Mouse (Mus musculus): Measurements from ENCODE around the gene Msh5. TPM values are rescaled to one million over a fixed set of nuclear protein-coding genes. Genes with fewer than 3 reads are reported as not detected.
A peak's percentile ranks its signal among the peaks of the same experiment; 100 is the strongest.
"Not testable (repeated sequence)": the region's sequence is repeated elsewhere in the genome, so short reads cannot be mapped to it uniquely, and the experiment has no call there.

Msh5 gene
- total RNA-seq, 1 experiment from 2014 or later, result 3.6 TPM

DNA sequence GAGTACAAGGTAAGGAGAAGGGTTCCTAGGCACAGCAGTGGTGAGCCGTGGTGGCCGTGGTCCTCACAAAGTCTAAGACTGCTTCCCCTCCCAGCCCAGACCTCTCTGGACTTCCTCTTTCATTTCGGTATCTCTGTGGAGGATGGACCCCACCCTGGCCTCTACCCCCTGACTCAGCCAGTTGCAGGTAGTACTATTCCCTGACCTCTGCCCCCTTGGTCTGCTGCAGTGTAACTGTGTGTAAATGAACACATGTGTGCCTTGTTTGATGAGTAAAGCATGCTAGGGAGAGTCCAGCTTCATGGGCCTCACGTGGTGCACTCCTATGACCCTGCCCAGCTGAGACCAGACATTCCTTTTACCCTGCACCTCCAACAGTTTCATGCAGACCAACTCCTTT is 22.8 kb downstream of the Msh5 start:
- no peak for DNase-seq

DNA sequence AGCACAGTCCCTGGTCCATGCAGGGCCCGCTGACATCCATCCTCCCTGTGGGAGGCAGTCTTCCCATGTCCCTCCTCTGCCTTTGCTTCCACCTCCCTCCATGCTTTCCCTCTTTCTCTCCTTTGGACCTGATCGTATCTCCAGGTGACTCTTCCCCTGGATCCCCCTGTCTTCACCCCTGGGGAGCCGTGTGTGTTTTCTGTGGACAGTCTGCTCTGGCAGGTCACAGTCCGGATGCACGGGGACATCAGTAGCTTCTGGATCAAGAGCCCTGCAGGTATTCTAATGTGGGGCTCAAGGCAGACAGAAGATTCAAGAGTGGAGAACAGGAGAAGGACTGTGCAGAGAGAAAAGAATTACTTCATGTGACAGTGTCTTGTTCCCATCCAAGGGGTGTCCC is 23.3 kb downstream of the Msh5 start:
- DNase-seq, result no peak

DNA sequence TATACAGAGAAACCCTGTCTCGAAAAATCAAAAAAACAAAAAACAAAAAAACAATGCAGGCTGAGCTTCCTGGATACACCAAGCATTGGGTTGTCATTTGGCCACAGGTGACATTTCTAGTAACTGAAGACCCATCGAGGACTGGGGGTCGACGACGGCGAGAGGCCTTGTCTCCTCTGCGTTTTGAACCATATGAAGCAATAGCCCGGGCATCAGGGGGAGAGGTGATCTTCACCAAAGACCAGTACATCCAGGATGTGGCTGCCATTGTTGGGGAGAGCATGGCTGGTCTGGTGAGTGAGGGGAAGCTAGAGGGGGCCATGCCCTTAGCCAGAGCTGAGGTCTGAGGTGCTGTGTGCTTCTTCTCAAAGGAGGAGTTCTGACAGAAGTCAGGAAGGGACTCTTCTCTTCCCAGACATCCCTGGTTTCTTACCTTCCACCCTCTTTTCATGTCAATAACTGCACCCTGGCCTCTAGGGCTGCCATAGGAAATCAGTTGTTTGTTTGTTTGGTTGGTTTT is 23.9 kb downstream of the Msh5 start:
- DNase-seq, result no peak

DNA sequence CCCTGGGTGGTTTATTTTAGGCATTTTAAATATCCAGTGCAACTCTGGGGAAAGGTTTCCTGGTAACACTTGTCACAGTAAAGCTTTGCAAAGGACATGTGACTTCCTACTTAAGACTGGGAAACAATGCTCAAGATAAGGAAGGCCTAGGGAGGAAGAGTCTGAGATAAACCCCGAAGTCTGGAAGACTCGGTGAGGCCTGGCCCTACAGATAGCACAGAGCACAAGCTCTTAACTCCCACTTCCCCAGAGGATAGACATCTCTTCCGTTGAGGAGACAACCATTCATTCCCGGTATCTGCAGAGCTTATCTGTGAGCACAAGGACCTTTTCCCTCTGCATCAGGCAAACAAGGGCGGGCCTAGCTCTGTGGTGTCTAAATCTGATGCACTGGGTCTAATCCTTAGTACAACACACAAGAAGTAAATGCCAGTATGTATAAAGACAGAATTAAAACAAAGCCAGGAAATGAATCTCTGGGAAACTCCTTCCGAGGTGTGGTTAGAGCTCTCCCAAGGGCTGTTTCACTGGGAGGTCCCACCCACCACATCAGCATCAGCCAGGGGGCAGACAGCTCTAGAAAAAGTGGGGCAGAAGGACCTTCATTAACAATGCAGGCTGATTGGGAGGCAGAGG is 24.6 kb downstream of the Msh5 start:
- DNase-seq, result peak; percentile 3

DNA sequence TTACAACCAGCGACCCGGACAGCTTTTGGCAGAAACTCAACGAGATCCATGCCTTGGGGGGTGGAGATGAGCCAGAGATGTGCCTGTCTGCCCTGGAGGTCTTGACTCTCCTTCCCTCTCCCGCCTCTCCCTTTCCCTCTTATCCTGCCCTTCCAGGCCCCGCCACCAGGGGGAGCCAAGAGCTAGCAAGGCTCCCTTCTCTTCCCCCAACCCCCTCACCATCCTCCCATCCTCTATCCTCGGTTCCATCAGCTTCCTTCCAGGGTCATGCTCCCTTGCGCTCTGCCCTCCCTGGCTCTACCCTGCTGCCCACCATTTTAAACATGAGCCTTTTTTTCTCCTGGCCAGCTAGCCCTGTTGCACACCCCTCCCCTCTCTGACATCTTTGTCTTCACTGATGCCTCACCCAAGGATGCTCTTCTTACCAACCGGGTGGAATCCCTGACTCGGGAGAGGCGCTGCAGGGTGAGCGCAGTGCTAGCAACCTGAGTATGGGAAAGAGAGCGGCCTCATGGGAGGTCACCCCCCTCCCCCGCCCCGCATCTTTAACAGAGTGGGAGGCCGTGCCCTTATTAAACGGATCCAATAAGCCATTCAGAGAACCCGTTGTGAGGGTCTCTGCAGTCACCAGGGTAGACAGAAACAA is 25.3 kb downstream of the Msh5 start:
- DNase-seq, result peak; percentile 95

DNA sequence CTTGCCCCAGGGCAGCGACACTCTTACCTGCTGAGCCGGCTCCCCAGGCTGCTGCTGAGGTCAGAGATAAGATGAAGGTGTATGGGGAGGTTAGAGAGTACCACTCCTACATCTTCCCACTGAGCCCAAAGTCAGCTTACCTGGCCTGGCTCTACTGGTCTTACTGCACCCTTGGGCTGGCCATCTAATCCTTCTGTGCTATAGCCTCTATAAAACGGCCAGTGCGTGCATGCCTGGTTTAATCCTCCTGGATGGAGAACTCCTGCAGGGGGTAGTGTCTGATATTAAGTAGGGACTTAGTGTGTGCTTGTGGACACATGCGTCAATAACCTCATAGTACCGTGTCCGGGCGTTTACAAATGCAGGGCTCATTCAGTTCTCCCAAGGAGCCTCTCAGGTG is 26.0 kb downstream of the Msh5 start:
- no peak for DNase-seq

DNA sequence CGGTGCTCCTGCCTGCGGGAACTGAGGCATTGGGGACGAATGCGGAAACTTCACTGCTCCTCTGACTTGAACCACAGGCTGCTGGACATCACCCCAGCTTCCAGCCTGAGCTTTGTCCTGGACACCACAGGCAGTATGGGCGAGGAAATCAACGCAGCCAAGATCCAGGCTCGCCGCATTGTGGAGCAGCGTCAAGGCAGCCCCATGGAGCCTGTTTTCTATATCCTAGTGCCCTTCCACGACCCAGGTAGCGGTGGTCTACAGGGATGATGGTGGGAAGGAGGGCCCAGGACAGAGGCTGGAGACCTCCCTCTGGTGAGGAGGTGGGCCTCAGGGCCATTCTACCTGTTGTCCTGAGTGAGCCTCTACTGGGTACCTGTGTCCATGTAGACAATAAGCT is 26.7 kb downstream of the Msh5 start:
- no peak for DNase-seq

DNA sequence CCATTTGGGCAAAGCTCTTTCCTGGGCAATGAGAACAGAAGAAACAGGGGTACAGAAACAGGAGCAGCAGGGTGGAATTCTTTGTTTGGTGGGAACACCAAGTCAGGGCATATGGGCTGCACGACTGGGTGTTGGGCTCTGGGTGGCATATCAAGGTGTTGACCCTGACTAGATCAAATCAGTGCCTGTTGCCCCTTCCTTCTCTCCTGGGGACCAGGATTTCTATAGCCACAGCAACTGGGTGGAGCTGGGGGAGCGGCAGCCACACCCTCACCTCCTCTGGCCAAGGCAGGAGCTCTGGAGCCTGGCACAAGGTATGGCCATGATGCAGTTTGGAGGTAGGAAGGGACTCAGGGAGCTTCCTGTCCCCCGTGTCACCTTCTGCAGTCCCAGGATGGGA is 28.4 kb downstream of the Msh5 start:
- DNase-seq, result no peak

DNA sequence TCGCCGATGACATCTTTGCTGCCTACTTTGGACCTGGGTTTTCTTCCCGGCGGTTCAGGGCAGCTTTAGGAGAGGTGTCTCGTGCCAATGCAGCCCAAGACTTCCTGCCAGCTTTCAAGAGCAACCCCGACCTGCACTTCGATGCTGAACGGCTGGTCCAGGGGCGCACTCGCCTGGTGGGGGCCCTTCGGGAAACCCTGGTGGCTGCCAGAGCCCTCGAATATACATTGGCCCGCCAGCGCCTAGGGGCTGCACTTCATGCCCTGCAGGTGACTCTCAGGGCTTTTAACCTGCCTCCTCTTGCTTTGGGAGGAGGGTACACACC is 28.9 kb downstream of the Msh5 start:
- no peak for DNase-seq

DNA sequence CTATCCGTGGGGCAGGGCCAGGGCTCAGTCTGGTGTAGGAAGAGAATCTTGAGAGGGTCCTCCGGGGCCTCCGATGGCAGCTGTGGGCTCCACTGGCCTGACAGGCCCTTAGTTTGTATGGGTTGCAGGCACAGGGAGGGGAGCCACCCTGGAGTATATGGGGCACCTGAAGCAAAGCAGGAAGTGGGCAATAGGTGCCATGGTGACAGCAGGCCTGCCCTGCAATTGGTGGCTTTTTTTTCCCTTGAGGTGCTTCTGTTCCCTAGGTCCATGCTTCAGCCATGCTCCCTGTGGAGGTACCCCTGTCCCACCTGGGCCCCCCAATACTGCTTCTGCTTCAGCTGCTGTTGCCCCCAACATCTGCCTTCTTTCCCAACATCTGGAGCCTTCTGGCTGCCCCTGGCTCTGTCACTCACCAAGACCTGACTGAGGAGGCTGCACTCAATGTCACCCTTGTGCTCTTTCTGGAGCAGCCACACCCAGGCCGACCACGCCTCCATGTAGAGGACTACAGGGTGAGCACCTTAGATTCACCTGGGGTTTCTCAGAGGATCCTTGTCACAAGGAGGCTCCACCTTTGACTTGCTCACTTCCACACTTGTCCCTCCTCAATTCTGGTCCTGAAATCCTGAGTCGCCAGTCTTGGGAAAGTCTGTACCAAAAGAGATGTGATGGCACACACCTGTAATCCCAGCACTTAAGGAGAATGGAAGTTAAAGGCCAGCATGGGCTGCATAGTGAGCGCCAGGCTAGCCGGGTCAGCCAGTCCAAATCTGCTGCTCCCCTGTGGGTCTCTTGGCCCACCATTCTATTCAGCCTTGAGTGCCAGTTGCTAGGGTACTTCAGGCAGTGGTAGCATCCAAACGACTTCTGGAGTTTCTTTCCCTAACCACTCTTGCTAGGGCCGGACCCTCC is 29.5 kb downstream of the Msh5 start:
- no peak for DNase-seq

DNA sequence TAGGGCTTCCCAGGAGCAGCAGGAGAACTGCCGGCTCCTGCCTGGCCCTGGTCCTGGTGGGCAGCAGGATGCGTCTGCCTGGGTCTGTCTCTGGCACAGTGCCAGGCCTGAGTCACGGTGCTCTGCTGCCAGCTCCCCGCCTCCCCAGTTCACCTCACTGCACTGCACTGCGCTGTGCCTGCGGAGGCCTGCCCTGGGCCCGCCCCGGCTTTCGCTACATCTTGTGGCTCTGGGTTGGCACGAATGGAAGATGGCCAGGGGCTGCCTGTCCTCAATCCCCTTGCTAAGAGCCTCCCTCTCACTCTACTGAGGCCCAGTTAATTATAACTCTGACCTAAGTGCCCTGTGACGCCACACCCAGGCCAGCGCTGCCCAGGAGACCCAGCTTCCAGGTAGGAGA is 30.2 kb downstream of the Msh5 start, which contains the start of gene Vwa7:
Vwa7 (plus strand) TSS at position 204 of the 400 bp plus-strand sequence.
- peak; percentile 80 for DNase-seq

DNA sequence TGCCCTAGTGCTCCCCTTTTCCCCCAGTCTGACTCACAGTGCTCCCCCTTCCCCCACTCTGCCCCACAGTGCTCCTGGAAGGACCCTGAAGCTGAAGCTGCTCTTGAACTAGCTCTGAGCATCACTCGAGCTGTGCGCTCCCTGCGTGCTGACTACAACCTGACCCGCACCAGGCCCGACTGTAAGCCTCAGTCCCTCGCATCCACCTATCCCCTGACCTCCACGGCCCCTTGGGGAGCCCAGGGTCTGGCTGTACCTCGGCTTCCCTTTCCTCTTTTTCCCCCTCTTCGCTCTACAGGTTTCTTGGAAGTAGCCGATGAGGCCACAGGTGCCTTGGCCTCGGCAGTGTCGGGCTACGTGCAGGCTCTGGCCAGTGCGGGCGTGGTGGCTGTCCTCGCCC is 31.2 kb downstream of the Msh5 start:
- no peak for DNase-seq

DNA sequence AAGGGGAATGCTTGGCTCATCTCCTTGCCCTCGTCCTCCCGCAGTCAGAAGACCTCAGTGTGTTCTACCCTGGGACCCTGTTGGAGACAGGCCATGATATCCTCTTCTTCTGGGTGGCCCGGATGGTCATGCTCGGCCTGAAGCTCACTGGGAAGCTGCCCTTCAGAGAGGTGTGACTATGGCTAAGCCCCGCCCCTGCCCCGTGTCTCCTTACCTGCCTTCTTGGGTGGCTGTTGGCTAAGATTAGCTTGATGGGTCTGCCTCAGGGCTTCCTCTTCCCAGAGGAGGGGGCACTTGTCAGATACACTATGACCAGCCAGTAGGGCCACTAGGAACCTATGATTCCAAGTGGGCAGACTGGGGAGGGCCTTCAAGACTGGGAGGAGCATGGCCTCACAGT is 33.3 kb downstream of the Msh5 start:
- DNase-seq, result no peak

DNA sequence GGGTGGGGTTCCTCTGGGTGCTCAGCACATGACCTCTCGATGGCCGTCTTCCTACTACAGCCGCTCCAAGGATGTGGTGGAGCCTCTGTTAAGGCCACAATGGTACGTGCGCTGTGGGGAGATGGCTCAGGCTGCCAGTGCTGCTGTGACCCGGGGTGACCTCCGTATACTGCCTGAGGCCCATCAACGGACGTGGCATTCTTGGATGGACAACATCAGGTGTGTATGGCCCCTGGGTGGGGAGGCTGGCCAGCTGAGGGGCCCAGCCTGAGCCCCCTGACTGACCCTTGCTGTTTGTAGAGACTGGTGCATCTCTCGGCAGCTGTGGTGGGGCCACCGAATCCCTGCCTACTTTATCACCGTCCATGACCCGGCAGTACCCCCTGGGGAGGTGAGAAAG is 34.1 kb downstream of the Msh5 start:
- no peak for DNase-seq

DNA sequence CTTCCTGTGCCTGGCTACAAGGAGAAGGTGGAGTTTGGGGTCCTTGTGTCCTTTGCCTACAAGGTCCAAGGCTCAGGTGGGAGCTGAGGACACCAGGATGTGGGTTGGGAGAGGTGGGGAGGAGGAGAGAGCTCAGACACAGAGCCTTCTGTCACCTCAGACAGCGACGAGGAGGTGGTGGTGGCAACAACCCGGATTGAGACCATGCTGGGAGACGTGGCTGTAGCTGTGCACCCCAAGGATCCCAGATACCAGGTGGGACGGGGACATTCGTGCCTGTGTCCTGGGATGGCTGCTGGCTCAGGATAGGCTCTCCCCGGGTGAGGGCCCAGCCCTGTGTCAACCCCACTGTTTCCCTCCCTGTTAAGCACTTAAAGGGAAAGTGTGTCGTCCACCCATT is 35.1 kb downstream of the Msh5 start:
- no peak for DNase-seq

DNA sequence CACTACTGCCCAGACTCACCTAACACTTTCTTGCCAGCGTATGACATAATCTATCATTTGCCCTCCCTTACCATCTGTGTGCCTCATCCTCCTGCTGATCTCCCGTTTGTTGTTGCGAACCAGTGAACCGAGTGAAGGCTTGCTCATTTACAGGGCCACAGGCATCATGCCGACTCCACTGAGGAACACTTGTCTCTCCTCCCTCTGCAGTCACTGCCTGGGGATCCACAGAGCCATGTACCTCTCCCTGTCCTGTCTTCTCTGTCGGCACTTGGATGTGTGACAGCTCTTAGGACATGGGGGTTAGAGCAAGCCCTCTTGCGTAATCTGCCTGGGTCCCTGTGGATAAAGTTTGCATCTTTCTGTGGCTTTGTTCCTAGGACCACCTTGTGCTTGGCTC is 37.0 kb downstream of the Msh5 start:
- DNase-seq, result no peak

DNA sequence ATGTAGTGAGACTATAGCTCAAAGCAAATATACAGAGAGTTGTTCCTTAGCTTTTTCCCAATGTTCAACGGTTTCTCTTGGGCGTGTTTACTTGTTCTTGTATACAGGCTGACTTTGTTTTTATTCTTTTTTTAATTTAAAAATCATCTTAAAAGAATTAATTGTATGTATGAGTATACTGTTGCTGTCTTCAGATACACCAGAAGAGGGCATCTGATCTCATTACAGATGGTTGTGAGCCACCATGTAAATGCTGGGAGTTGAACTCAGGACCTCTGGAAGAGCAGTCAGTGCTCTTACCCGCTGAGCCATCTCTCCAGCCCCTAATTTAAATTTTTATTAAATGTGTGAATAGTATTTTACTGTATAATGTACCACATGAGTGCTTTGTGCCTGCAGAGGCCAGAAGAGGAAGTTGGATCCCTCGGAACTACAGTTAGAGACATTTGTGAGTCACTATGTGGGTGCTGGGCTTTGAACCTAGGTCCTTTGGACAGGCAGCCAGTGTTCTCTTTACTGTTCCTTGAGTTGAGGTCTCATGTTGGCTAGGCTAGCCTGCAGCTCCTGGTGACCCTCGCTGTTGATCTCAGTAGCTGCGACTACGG is 39.1 kb downstream of the Msh5 start:
- no peak for DNase-seq

DNA sequence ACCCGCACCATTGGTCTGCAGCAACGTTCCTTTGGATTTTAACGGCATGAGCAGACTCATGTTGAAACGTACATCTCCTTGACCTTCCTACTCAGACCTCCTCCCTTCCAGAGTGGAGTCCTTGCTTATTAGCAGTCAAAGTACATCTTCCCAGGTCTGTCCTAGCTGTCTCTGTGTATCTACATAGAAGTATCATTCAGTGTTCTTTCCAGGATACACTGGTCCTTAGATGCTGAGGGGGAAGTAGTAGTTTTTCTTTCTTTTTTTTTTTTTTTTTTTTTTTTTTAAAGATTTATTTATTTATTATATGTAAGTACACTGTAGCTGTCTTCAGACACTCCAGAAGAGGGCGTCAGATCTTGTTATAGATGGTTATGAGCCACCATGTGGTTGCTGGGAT is 40.6 kb downstream of the Msh5 start:
- DNase-seq, result not testable (repeated sequence)

DNA sequence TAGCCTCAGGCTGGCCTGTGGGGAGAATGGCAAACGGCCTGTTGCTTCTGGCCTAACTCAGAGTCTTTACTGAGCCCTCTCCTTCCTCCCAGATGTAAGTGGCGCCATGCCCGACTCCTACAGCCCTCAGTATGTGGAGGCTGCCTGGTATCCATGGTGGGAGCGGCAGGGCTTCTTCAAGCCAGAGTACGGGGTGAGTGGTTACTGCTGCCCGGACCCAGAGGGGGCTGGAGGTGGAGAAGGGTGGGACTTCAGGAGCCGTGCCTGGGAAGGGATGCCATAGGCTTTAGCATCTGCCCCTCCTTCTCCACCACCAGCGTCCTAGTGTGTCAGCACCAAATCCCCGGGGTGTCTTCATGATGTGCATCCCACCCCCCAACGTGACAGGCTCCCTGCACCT is 41.4 kb downstream of the Msh5 start:
- DNase-seq, result no peak

DNA sequence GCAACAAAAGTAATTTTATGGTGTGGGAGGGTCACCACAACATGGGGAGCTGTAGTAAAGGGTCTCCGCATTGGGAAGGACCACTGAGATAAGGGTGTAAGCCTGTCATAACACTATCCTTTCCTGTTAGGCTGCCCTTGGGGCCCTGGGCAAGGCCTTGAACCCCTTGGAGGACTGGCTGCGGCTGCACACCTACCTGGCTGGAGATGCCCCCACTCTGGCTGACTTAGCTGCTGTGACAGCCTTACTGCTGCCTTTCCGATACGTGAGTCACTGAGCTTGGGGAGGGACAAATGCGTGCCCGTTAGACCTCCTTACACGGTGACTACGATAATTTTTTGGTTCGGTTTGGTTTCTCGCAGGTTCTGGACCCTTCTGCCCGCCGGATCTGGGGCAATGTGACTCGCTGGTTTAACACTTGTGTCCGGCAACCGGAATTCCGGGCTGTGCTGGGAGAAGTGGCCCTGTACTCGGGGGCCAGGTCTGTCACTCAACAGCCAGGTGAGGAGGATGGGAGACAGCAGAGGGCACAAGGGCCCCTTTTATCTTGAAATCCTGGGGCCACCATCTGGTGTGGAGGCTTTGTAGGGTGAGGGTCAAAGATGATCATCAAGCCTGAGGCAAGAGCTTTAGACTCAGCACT is 42.3 kb downstream of the Msh5 start:
- DNase-seq, result no peak

DNA sequence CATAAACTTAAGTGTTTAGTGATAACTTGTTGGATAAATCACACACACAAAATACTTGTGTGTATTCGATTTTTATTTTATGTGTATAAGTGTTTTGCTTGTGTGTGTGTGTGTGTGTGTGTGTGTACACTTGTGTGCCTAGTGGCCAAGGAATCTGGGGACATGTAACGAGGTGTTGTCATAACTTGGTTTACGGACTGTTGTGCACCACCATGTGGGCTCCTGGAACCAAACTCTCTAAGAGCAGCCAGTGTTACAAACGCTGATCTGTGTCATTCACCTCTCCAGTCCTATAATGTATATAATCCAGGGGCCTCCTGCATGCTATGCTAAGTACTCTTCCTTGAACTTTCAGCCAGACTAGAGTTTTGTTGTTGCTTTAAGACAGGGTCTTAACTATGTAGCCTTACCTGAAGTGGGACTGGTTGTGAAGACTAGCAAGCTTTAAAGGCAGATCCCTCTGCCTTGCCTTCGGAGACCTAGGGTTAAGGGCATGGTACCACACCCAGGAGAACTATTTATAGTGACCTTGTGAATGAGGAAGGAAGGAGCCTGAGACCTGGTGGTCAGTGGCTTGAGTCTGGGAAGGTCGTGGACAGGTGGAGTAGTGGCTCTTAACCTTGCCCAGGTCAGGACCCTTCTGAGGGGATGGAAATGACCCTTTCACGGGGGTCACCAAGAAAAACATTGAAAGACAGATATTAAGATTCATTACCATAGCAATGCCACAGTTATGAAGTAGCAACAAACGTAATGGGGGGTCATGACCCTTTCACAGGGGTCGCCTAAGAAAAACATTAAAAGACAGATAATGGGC is 43.3 kb downstream of the Msh5 start:
- no peak for DNase-seq
